Mouse (Mus musculus) limb, embryonic 12.5 days (tissue): ENCODE data around the gene Gm47996. TPM values are rescaled to one million over a fixed set of nuclear protein-coding genes. Genes with fewer than 3 reads are reported as not detected.
A peak's percentile ranks its signal among the peaks of the same experiment; 100 is the strongest.
"Not testable (repeated sequence)": the region's sequence is repeated elsewhere in the genome, so short reads cannot be mapped to it uniquely, and the experiment has no call there.

Experiments used
- ATAC-seq: fragments of 200-750 bp; cut with Nextera tagmentation; 2 replicates; pipeline ENCODE4 v1.8.0; 2017; ENCODE audit warnings: low read depth, moderate TSS enrichment; ENCODE audit not compliant: insufficient number of reproducible peaks, insufficient read depth, low FRiP score, low TSS enrichment
- H3K27ac ChIP-seq: fragments of 300-500 bp; sonication (generic); 2 replicates; pipeline ENCODE4 v1.5.1; 2016; ENCODE audit warnings: mild to moderate bottlenecking, moderate library complexity
- H3K27me3 ChIP-seq: fragments of 300-500 bp; sonication (generic); 2 replicates; pipeline ENCODE4 v1.6.1; 2016; ENCODE audit warnings: mild to moderate bottlenecking, moderate library complexity
- H3K36me3 ChIP-seq: fragments of 300-500 bp; sonication (generic); 2 replicates; pipeline ENCODE4 v1.6.1; 2016; ENCODE audit warnings: mild to moderate bottlenecking, moderate library complexity
- H3K4me1 ChIP-seq: fragments of 300-500 bp; sonication (generic); replicated peaks from 2 replicates; pipeline ENCODE4 v1.6.1; 2016
- H3K4me2 ChIP-seq: fragments of 300-500 bp; sonication (generic); 2 replicates; pipeline ENCODE4 v1.6.1; 2016; ENCODE audit warnings: mild to moderate bottlenecking, moderate library complexity
- H3K4me3 ChIP-seq: fragments of 300-500 bp; sonication (generic); replicated peaks from 2 replicates; pipeline ENCODE4 v1.5.1; 2016; ENCODE audit warnings: mild to moderate bottlenecking
- H3K9ac ChIP-seq: fragments of 300-500 bp; sonication (generic); replicated peaks from 2 replicates; pipeline ENCODE4 v1.6.1; 2016; ENCODE audit warnings: mild to moderate bottlenecking, moderate library complexity
- H3K9me3 ChIP-seq: fragments of 300-500 bp; sonication (generic); 2 replicates; pipeline ENCODE4 v1.6.1; 2016; ENCODE audit warnings: mild to moderate bottlenecking, moderate library complexity
- WGBS: fragments of 180-500 bp; shearing (Covaris S2); methylation state at CpG from one replicate; pipeline ENCODE4 v1.1.7; 2016; 5-methylcytosine and 5-hydroxymethylcytosine counted together
- polyA plus RNA-seq: library from polyadenylated mRNA; unstranded; fragments of >200 nt; fragmentation: Nextera tagmentation; extraction: Ambion mirVana; gene quantifications from 2 replicates; pipeline ENCODE4 v1.2.1, GENCODE M21; 2016

Gene Gm47996
- polyA plus RNA-seq, 1 experiment from 2014 or later = not detected

DNA sequence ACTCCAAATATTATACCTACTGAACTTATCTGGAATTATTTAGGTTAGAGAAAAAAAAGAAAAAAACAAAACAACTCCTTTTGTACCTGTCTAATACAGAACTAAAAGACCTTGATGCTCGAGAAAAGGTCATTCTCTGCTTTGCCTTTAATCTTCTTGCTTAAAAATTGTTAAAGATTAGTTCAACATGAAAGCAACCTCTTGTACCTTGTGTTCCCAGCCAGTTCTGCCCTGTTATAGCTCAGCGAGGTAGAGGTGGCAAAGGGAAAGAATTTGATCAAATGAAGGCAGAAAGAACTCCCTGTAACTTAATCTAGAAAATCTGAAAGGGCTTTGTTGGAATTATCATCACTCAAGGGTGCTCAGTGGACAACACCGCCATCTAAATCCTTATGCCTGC lies 23.7 kb upstream of the Gm47996 start:
- H3K4me2 ChIP-seq, H3K27ac ChIP-seq, H3K36me3 ChIP-seq, H3K27me3 ChIP-seq, H3K4me3 ChIP-seq, ATAC-seq, H3K4me1 ChIP-seq, H3K9me3 ChIP-seq, H3K9ac ChIP-seq: not testable (repeated sequence)
- WGBS = 70% methylated on average over 3 of the region's 3 CpGs

DNA sequence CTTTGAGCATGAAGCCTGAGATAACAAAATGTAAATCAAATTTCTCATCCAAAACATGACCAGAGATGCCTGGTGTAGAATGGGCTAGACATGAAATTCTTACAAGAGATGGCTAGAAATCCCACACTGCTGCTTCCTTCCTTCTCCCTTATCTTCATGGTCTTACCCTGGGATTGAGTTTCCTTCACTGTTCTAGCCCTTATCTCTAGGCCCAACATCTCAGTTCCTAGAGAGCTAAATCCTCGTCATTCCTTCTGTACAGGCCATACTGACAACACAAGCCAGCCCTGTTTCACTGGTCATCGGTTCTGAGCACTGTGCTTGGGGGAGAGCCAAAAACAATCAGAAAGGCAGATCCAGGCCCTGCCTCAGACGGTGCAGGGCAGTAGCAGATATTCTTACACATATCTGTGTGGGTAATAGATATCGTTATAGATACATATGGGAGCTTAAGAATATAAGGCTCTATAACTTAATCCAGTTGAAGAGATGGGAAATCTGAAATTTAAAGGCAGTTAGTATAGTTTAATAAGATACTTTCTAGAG lies 23.0 kb upstream of the Gm47996 start:
- H3K4me3 ChIP-seq, H3K4me1 ChIP-seq, H3K4me2 ChIP-seq, ATAC-seq, H3K9ac ChIP-seq, H3K36me3 ChIP-seq, H3K27me3 ChIP-seq, H3K9me3 ChIP-seq, H3K27ac ChIP-seq: not testable (repeated sequence)
- 86% methylated on average over 4 of the region's 4 CpGs for WGBS

DNA sequence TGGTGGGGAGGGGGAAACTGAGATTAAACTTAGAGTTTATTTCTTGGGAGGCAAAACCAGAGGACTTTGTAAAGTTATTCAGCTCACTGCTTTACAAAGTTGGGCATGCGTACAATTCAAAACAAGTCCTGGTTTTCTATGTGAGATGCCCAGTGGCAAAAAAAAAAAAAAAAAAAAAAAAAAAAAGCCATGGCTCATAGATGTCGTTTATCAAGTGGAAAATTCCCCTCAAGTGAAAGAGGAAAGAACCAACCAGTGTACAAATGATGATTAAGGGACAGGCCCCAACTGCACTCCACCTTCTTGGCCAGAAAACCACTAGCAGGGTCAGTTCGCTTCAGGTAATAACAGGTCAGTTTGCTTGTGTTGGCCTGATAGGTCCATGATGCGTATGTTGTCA lies 21.5 kb upstream of the Gm47996 start:
- Histone ChIP-seq H3K27me3 (no peaks in the 10 kb centered on the region), H3K27ac (no peak overlapping the region), H3K9me3 (no peaks in the 10 kb centered on the region), H3K4me1 (no peaks in the 10 kb centered on the region), H3K4me3 (no peak overlapping the region), H3K4me2 (no peak overlapping the region), H3K9ac (no peak overlapping the region), H3K36me3 (no peaks in the 10 kb centered on the region)
- 91% methylated on average over 4 of the region's 4 CpGs for WGBS
- no peak for ATAC-seq

DNA sequence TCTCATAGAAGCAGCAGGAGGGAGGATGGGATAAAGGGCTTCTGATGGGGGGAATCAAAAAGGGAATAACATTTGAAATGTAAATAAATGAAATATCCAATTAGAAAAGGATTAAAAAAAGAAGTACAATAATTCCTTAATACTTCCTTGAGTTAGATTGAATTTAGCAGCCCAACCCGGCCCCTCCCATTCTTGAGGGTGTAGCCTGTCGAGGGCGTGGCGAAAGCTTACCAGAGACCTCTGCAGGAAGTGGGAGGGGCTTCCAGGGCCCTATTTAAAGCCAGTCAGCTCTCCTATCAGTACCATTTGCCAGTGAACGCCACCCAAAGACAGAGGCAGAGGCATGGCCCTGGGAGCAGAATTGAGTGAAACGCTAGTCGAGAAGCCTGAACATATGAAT lies 17.9 kb upstream of the Gm47996 start, which contains the start of gene Gm8947:
Gene Gm8947, plus strand, starts transcription at position 302 of the 400 bp plus-strand sequence.
- H3K36me3 ChIP-seq, H3K27me3 ChIP-seq, H3K27ac ChIP-seq, H3K4me2 ChIP-seq, H3K4me1 ChIP-seq, H3K9ac ChIP-seq, ATAC-seq, H3K9me3 ChIP-seq, H3K4me3 ChIP-seq: not testable (repeated sequence)
- WGBS = 100% methylated on average over 2 of the region's 7 CpGs

DNA sequence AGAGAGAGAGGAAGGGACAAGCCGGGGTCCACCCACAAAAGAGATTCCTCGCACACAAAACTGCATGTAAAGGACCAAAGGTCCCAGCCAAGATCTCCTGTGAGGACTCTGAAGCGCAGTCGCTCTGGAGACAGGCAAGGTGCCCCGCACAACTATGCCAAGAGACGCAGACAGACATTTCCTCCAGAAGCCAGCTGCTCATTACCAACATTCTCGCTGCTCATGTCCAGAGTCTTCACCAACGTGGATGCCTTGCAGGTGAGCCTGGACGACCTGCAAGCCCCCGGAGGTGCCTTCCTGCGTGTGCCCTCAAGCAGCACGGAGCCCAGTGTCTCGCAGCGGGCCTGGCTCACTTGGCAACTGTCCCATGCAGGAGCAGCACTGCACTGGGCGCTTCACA lies 17.2 kb upstream of the Gm47996 start:
- ATAC-seq, H3K27me3 ChIP-seq, H3K4me3 ChIP-seq, H3K9ac ChIP-seq, H3K9me3 ChIP-seq, H3K36me3 ChIP-seq, H3K4me1 ChIP-seq, H3K4me2 ChIP-seq, H3K27ac ChIP-seq: not testable (repeated sequence)
- 92% methylated on average over 15 of the region's 15 CpGs for WGBS

DNA sequence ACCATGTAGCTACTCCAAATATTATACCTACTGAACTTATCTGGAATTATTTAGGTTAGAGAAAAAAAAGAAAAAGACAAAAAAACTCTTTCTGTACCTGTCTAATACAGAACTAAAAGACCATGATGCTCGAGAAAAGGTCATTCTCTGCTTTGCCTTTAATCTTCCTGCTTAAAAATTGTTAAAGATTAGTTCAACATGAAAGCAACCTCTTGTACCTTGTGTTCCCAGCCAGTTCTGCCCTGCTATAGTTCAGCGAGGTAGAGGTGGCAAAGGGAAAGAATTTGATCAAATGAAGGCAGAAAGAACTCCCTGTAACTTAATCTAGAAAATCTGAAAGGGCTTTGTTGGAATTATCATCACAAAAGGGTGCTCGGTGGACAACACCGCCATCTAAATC lies 13.9 kb upstream of the Gm47996 start:
- H3K36me3 ChIP-seq = not testable (repeated sequence)

DNA sequence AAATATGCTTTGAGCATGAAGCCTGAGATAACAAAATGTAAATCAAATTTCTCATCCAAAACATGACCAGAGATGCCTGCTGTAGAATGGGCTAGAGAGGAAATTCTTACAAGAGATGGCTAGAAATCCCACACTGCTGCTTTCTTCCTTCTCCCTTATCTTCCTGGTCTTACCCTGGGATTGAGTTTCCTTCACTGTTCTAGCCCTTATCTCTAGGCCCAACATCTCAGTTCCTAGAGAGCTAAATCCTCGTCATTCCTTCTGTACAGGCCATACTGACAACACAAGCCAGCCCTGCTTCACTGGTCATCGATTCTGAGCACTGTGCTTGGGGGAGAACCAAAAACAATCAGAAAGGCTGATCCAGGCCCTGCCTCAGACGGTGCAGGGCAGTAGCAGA lies 13.2 kb upstream of the Gm47996 start:
- not testable (repeated sequence) for H3K4me3 ChIP-seq, H3K36me3 ChIP-seq, H3K4me1 ChIP-seq, H3K9ac ChIP-seq, H3K4me2 ChIP-seq, ATAC-seq, H3K27ac ChIP-seq, H3K27me3 ChIP-seq, H3K9me3 ChIP-seq
- 76% methylated on average over 3 of the region's 3 CpGs for WGBS

More for the DNA sequence above, 13.9 kb upstream of the Gm47996 start:
- not testable (repeated sequence) for H3K9me3 ChIP-seq, H3K27me3 ChIP-seq, ATAC-seq, H3K4me1 ChIP-seq, H3K27ac ChIP-seq, H3K9ac ChIP-seq, H3K4me3 ChIP-seq, H3K4me2 ChIP-seq
- WGBS = 70% methylated on average over 4 of the region's 4 CpGs

DNA sequence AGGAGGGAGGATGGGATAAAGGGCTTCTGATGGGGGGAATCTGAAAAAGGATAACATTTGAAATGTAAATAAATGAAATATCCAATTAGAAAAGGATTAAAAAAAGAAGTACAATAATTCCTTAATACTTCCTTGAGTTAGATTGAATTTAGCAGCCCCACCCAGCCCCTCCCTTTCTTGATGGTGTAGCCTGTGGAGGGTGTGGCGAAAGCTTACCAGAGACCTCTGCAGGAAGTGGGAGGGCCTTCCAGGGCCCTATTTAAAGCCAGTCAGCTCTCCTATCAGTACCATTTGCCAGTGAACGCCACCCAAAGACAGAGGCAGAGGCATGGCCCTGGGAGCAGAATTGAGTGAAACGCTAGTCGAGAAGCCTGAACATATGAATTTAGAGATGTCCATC lies 11.8 kb upstream of the Gm47996 start, which contains the start of gene Gm47995:
Gene Gm47995, plus strand, starts transcription at position 329 of the 400 bp plus-strand sequence.
- not testable (repeated sequence) for H3K4me1 ChIP-seq, H3K27ac ChIP-seq, H3K27me3 ChIP-seq, H3K9ac ChIP-seq, H3K4me3 ChIP-seq, H3K4me2 ChIP-seq, H3K9me3 ChIP-seq, H3K36me3 ChIP-seq, ATAC-seq
- 75% methylated on average over 4 of the region's 4 CpGs for WGBS

DNA sequence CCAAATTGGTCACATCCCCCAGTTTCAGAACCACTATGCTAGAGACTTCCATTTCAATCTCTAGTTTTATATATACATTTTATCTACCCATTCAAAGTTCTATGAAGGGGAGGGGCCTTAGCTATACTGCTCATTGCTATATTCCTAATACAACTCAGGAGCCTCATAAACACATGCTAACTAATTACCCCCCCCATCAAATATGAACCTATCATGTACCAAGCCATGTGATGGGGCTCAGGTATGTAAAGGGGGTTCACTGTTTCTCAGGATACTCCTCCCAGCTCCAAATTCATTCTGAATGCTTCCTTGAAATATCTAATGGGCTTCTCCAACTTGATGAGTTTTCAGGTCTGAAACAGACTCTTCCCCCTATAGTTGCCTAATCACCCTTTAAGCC lies 9.3 kb upstream of the Gm47996 start:
- H3K9me3 ChIP-seq, H3K36me3 ChIP-seq, H3K27me3 ChIP-seq, ATAC-seq, H3K27ac ChIP-seq, H3K4me2 ChIP-seq, H3K4me3 ChIP-seq, H3K4me1 ChIP-seq, H3K9ac ChIP-seq: not testable (repeated sequence)

DNA sequence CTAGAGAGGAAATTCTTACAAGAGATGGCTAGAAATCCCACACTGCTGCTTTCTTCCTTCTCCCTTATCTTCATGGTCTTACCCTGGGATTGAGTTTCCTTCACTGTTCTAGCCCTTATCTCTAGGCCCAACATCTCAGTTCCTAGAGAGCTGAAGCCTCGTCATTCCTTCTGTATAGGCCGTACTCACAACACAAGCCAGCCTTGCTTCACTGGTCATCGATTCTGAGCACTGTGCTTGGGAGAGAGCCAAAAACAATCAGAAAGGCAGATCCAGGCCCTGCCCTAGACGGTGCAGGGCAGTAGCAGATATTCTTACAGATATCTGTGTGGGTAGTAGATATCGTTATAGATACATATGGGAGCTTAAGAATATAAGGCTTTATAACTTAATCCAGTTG lies 7.2 kb upstream of the Gm47996 start:
- not testable (repeated sequence) for H3K27ac ChIP-seq, H3K4me2 ChIP-seq, H3K9me3 ChIP-seq, ATAC-seq, H3K9ac ChIP-seq, H3K4me1 ChIP-seq, H3K36me3 ChIP-seq, H3K27me3 ChIP-seq, H3K4me3 ChIP-seq
- WGBS = 92% methylated on average over 4 of the region's 5 CpGs

DNA sequence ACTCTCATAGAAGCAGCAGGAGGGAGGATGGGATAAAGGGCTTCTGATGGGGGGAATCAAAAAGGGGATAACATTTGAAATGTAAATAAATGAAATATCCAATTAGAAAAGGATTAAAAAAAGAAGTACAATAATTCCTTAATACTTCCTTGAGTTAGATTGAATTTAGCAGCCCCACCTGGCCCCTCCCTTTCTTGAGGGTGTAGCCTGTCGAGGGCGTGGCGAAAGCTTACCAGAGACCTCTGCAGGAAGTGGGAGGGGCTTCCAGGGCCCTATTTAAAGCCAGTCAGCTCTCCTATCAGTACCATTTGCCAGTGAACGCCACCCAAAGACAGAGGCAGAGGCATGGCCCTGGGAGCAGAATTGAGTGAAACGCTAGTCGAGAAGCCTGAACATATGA lies 6.1 kb upstream of the Gm47996 start, which contains the start of gene 3110040M04Rik:
Gene 3110040M04Rik, plus strand, starts transcription at position 304 of the 400 bp plus-strand sequence.
- not testable (repeated sequence) for H3K27me3 ChIP-seq, H3K9ac ChIP-seq, H3K4me1 ChIP-seq, H3K36me3 ChIP-seq, H3K9me3 ChIP-seq, H3K4me3 ChIP-seq, ATAC-seq, H3K4me2 ChIP-seq, H3K27ac ChIP-seq
- WGBS = no CpG with 5 or more reads among the region's 6 CpGs

DNA sequence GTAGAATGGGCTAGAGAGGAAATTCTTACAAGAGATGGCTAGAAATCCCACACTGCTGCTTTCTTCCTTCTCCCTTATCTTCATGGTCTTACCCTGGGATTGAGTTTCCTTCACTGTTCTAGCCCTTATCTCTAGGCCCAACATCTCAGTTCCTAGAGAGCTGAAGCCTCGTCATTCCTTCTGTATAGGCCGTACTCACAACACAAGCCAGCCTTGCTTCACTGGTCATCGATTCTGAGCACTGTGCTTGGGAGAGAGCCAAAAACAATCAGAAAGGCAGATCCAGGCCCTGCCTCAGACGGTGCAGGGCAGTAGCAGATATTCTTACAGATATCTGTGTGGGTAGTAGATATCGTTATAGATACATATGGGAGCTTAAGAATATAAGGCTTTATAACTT lies 1.4 kb upstream of the Gm47996 start:
- H3K9ac ChIP-seq, H3K4me1 ChIP-seq, H3K9me3 ChIP-seq, H3K4me2 ChIP-seq, H3K36me3 ChIP-seq, H3K4me3 ChIP-seq, H3K27me3 ChIP-seq, H3K27ac ChIP-seq: not testable (repeated sequence)
- 0 out of 2 replicates have a peak, but pooled peaks have one; percentile 10 for ATAC-seq
- 91% methylated on average over 4 of the region's 5 CpGs for WGBS
